Mouse (Mus musculus): ENCODE data around the gene Tada3. TPM values are rescaled to one million over a fixed set of nuclear protein-coding genes. Genes with fewer than 3 reads are reported as not detected.

Tada3 gene
- polyA plus RNA-seq, 2 experiments from 2014 or later = 39.2 to 47.5 TPM

GRCm38 (mm10) chr6:113386025-113386424 is 8.3 kb upstream of the Tada3 start:
- ATAC-seq = no peak

- no peak for ATAC-seq
These were observed 7.6 kb upstream of the Tada3 start for GRCm38 (mm10) chr6:113385160-113385714.

DNA sequence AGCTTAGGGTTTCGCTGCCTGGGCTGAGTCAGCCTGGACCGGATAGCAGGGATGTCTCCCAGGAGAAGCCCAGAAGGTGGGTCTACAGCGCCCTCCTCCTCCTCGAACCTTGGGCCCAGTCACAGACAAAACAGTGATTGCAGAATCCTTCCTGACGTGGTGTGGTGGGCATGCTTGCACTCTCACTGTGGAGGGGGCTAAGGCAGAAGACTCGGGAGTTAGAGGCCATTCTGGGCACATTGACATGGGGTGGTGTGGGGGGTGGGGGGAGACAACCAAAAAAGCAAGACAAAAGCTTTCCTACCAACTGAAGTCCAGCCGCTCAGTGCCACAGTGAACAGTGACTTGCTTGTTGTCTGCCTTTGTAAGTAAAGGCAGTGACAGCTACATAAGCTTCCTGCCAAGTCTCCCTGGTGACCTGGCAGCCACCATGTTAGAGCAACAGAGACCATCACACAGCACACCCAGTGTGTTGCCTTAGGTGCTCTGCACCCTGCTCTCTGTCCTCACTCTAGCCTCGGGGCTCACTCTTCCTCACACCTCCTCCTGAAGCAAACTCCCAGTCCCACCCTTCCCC is 6.8 kb upstream of the Tada3 start:
- ATAC-seq = no peak

DNA sequence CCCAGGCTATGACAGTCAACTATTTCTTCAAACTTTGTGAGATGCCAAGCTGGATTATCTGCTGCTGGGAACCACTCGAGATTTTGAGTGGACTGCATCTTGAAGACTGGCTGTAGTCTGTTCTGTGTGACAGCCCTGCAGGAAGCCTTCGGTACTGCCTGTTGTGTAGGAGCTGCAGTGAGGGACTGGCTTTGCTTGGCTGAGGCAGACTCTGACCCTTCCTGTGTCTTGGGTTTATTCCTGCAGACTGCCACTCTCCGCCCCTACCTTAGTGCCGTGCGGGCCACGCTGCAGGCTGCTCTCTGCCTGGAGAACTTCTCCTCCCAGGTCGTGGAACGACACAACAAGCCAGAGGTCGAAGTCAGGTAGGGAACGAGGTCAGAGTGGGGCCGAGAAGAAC is 2.8 kb upstream of the Tada3 start:
- ATAC-seq = no peak

- no peak for ATAC-seq
These were observed 1.6 kb upstream of the Tada3 start for GRCm38 (mm10) chr6:113379246-113379645.

DNA sequence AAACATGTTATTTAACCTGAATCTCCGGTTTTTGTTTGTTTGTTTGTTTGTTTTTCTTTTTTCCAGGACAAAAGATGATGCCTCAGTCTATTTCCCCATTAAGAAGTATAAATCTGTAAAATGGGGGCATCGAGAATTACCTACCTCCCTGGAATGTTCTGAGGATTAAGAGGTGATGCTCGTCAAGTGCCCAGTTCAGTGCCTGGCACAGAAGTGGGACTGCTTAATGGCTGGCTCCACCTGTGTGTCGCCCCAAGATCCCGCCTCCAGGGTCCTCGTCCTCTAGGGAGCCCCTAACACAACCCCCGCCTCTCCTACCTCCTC is 549 bp downstream of the Tada3 start:
- ATAC-seq = no peak

DNA sequence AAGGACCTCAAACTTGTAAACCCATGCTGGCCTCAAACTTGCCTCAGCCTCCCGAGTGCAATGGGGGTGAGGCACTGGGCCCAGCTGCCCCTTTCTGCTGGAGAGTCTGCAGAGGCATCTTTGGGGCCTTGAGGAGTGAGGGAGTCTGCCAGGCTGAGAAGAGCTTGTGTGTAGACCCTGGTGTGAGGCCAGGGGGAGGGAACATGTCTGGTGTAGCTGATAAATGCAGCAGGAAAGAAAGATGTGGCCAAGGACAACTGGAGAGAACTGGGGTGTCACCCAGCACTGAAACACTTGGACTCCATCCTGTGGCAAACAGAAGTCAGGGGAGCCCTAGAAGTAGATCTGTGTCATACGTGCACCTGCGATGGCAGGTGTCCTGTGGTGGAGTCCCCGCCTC is 4.2 kb downstream of the Tada3 start:
- no peak for ATAC-seq

DNA sequence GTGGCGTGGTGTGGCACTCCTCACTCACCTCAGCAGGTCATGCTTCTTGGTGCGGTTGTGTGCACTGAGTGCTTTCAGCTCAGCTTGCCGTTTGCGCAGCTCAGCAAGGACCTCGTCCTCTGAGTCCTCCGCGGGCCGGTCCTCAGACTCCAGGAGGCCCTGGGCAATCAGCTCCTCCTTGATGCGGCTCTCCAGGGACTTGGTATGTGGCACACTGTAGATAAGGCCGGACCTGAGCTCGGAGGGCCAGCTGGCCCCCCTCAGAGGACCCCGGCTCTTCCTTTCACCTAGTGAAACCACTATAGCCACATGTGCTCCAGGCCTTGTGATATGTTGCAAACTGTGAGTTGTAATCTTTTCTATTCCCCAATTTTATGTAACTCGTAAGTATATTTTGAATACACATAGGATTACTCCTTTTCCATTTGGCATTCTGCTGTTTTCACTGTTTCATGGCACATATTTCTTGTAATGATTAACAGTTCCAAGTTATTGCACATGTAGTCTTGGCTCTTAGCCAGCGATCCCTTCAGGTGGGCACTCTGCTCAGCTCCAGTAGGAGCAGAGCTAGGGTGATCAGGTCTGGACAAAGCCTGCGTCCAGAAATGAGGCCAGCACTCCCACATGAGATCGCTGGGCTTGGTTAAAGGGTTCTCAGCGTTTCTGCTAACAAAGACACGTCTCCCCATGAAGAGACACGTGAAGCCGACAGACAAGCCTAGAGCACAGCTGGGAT is 7.3 kb downstream of the Tada3 start:
- ATAC-seq = no peak

- no peak for ATAC-seq
These were observed 9.1 kb downstream of the Tada3 start for GRCm38 (mm10) chr6:113368577-113368976.

- ATAC-seq = no peak
These were observed 9.6 kb downstream of the Tada3 start for GRCm38 (mm10) chr6:113368124-113368523.

- no peak for ATAC-seq
These were observed 10.1 kb downstream of the Tada3 start for GRCm38 (mm10) chr6:113367574-113367973.

- ATAC-seq = no peak
These were observed 11.0 kb downstream of the Tada3 start for GRCm38 (mm10) chr6:113366639-113367038.

DNA sequence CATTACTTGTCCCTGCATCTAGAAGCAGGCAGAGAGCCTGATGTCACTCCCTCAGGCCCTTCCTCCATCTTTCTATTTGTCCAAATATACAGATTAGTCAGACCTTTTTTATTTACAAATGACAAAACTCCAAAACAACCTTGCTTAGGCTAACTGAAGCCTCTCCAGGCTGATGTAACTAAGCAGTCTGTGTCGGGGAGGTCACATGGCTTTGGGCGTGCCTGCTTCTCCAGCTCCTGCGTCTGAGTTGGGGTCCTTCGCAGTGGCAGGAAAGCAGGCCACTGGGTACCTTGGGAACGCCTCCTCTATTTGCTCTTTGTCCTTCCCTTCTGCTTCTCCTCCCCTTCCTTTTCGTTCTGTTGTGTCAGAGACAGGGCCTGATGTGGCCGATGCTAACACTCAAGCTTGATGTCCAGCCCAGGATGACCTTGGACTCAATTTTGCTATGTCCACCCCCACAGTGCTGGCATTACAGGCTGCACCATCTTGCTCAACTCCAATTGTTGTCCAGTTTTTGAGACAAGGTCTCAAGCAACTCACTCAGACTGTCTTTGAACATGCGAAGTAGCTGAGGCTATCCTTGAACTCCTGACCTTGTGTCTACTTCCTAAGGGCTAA is 13.1 kb downstream of the Tada3 start:
- no peak for ATAC-seq

DNA sequence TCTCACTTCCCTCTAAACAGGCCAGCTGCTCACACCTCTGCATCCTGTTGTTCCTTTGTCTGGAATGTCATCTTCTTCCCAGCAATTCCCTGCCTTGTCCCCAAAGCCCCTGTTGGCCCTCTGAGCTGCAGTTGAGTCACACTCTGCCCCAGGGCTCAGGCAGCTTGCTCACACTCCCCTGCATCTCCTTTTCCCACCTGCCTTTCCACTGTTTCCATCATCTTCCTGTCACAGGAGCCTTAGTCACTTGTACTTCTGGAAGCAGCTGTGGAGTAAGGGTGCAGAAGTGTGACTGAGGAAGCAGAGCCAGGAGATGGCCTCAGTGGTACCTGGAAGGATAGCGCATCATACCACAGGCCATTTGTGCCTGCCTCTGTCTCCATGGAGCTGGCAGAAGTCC is 15.4 kb downstream of the Tada3 start:
- no peak for ATAC-seq

GRCm38 (mm10) chr6:113361476-113361875 is 16.2 kb downstream of the Tada3 start:
- ATAC-seq = no peak

GRCm38 (mm10) chr6:113353696-113354095 is 24.0 kb downstream of the Tada3 start:
- no peak for ATAC-seq

DNA sequence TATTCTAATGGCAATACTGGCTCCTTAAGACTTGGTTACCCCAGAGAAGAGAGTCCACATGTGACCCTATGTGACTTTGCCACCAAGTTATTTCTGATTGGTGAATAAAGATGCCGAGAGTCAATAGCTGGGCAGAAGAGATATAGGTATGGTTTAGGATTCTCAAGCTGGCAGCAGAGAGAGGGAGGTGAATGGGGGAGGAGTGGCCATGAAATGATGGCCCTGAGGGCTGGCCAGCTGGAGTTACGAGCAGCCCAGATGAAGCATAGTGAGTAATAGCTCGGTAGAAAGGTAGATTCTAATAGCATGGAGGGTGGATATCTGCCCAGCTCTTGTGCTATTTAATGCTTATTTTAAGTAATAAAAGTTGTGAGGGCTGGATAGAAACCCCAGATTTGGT is 24.9 kb downstream of the Tada3 start:
- no peak for ATAC-seq

GRCm38 (mm10) chr6:113351653-113352052 is 26.0 kb downstream of the Tada3 start:
- ATAC-seq = no peak

DNA sequence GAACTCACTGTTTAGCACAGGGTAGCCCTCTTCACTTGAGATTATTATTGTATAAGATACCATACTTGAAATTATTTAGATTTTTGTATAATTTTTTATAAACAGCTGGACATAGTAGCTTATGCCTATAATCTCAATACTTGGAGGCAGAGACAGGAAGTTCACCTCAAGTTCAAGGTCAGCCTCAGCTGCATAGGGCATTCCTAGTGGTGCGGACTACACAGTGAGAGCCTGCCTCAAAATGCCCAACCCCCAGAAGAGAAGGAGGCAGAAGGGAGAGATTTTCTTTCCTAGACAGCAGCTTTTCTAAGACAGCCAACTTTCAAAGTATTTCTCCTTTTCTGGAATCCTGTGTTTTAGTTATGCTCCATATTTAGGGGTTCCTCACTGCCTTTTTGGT is 26.5 kb downstream of the Tada3 start:
- no peak for ATAC-seq

GRCm38 (mm10) chr6:113350538-113350937 is 27.1 kb downstream of the Tada3 start:
- ATAC-seq = no peak

GRCm38 (mm10) chr6:113346897-113347296 is 30.8 kb downstream of the Tada3 start:
- no peak for ATAC-seq

DNA sequence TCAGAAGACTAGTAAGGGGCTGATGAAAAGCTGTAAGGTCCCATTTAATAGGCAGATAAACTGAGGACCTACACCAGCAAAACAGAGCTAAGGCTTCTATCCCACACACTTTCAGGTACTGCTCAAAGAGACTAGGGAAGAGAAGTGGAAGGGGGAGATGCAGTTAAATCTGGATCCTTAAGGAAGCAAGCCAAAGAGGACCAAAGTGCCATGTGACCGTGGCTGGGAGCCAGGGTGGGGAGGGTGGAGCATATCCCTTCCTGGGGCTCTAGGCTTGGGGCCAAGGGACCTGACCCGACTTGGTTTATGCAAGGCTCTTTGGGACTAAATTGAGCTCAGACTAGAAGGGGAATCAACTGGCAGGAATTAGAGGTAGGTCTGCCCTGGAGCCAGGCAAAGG is 33.4 kb downstream of the Tada3 start:
- no peak for ATAC-seq

DNA sequence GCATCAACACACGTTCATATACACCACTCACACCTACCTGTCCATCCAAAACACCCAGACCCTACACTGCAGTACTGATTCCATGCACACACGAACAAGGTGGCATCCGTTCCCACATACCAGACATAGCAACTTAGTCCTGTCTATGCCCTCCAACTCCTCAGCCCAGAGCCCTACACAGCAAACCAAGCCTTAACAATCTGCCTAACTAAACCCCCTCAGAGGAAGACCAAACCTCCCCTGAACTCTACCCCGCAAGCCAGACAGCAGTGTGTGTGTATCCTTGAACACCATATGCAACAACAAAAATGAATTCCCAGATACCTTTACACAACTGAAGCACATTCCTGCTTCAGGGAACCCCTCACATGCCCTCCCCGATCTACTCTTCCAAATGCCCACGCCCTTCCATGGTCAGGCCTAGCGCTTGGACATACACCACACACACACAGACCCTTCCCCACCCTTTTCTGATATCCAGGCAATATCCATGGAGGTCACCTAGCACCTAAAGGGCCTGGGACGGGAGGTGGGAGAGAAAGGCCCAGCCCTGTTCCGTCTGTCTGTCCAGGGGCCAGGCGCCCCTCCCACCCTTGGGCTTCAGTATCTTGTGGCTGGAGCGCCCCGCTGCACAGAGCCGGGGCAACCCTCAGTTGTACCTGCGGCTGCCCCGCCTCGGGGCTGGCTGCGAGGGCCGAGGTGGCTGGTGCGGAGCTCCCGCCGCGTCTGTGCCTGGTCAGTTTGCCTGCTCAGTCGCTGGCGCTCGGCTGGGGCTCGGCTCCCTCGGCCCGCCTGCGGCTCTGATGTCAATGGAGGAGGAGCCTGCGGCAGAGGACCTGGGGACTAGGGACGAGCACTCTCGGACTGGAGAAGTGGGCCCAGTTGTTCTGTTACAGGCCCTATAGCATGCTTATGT is 34.2 kb downstream of the Tada3 start, which contains the start of gene Camk1:
Camk1 (minus strand) TSS at position 808 of the 916 bp plus-strand sequence.
- ATAC-seq = no peak

Measured in CD4-positive, CD25-positive, alpha-beta regulatory T cell, adult 4 months (primary cell).